ENCODE assay signal across 8 mouse cellular contexts in genomic region chr2:152669639-152670484, GRCm38 (mm10). TPM values are rescaled to one million over a fixed set of nuclear protein-coding genes. Genes with fewer than 3 reads are reported as not detected.
DNase-seq lines count a peak whose midpoint lies in the region; ATAC-seq lines count a peak whose summit lies in the region.

No protein-coding gene starts in this region.

- peak overlapping the region; percentile 82 for H3K27ac ChIP-seq in forebrain, embryonic 16.5 days (ENCODE audit: low read length)
- peak overlapping the region; percentile 91 for H3K27ac ChIP-seq in limb, embryonic 11.5 days (replicated peaks; ENCODE audit: low read depth, low read length)
- H3K27ac ChIP-seq in neural tube, embryonic 11.5 days (ENCODE audit: low read depth, low read length), result peak overlapping the region; percentile 94

- H3K4me3 ChIP-seq in forebrain, embryonic 16.5 days (replicated peaks; ENCODE audit: low read length), result peak overlapping the region; percentile 99
- H3K4me3 ChIP-seq in limb, embryonic 11.5 days (ENCODE audit: low read depth, low read length), result peak overlapping the region; percentile 100
- peak overlapping the region; percentile 98 for H3K4me3 ChIP-seq in neural tube, embryonic 11.5 days (ENCODE audit: low read depth, low read length)

- peak; percentile 71 for ATAC-seq in forebrain, embryonic 16.5 days
- ATAC-seq in limb, embryonic 11.5 days (ENCODE audit: insufficient number of reproducible peaks, low FRiP score, low TSS enrichment, low read depth), result peak; percentile 80
- peak; percentile 71 for ATAC-seq in neural tube, embryonic 11.5 days (ENCODE audit: insufficient read depth, low FRiP score, low TSS enrichment)

- peak overlapping the region; percentile 97 for H3K9ac ChIP-seq in forebrain, embryonic 16.5 days (replicated peaks; ENCODE audit: low read depth, low read length)
- H3K9ac ChIP-seq in limb, embryonic 11.5 days (ENCODE audit: low read length), result peak overlapping the region; percentile 98
- peak overlapping the region; percentile 98 for H3K9ac ChIP-seq in neural tube, embryonic 11.5 days (ENCODE audit: low read length)

- WGBS in forebrain, embryonic 16.5 days, result under 1% methylated on average over 46 of the region's 46 CpGs
- 1% methylated on average over 45 of the region's 46 CpGs for WGBS in limb, embryonic 11.5 days
- under 1% methylated on average over 46 of the region's 46 CpGs for WGBS in neural tube, embryonic 11.5 days

- peaks cover 5% of the 10 kb centered on the region for H3K36me3 ChIP-seq in forebrain, embryonic 16.5 days (ENCODE audit: control insufficient read depth, insufficient read depth)
- H3K36me3 ChIP-seq in limb, embryonic 11.5 days (ENCODE audit: control insufficient read depth, insufficient read depth, low read length), result no peaks in the 10 kb centered on the region
- H3K36me3 ChIP-seq in neural tube, embryonic 11.5 days (ENCODE audit: control insufficient read depth, insufficient read depth, low read length), result no peaks in the 10 kb centered on the region

- H3K4me1 ChIP-seq in forebrain, embryonic 16.5 days (replicated peaks; ENCODE audit: control insufficient read depth, insufficient read depth, low read length), result peaks cover 38% of the 10 kb centered on the region
- H3K4me1 ChIP-seq in limb, embryonic 11.5 days (ENCODE audit: control insufficient read depth, insufficient read depth, low read length), result peaks cover 19% of the 10 kb centered on the region
- peaks cover 12% of the 10 kb centered on the region; the same call in 1 of the 2 replicates for H3K4me1 ChIP-seq in neural tube, embryonic 11.5 days (ENCODE audit: control insufficient read depth, insufficient read depth, low read length)

- H3K27me3 ChIP-seq in forebrain, embryonic 16.5 days (replicated peaks; ENCODE audit: control insufficient read depth, insufficient read depth, low read length), result no peaks in the 10 kb centered on the region
- H3K27me3 ChIP-seq in limb, embryonic 11.5 days (ENCODE audit: control insufficient read depth, insufficient read depth, low read length), result no peaks in the 10 kb centered on the region
- no peaks in the 10 kb centered on the region for H3K27me3 ChIP-seq in neural tube, embryonic 11.5 days (ENCODE audit: control insufficient read depth, insufficient read depth, low read length)

- peak; percentile 64 for DNase-seq in cerebellum, adult 11-12 months
- DNase-seq in cerebellum, adult 11 months, result no peak
- DNase-seq in spleen, postnatal 10 days (ENCODE audit: low spot score in 2 of 2), result peak; percentile 29
- DNase-seq in spleen, adult 18-20 months, result no peak
- DNase-seq in limb, embryonic 11.5 days (ENCODE audit: low spot score), result peak; percentile 80
- peak; percentile 77 for DNase-seq in neural tube, embryonic 11.5 days (ENCODE audit: low spot score)
- DNase-seq in frontal cortex, postnatal 25 days (ENCODE audit: low spot score in 2 of 2), result no peak

- peak overlapping the region; percentile 94 for H3K4me2 ChIP-seq in forebrain, embryonic 16.5 days (ENCODE audit: low read length)
- peak overlapping the region; percentile 87 for H3K4me2 ChIP-seq in limb, embryonic 11.5 days (ENCODE audit: low read depth, severe bottlenecking)
- H3K4me2 ChIP-seq in neural tube, embryonic 11.5 days (ENCODE audit: low read depth), result peak overlapping the region; percentile 78

- no peaks in the 10 kb centered on the region for H3K9me3 ChIP-seq in forebrain, embryonic 16.5 days (ENCODE audit: control insufficient read depth, low read length)
- no peaks in the 10 kb centered on the region for H3K9me3 ChIP-seq in limb, embryonic 11.5 days (ENCODE audit: control insufficient read depth, low read length)
- H3K9me3 ChIP-seq in neural tube, embryonic 11.5 days (ENCODE audit: control insufficient read depth, low read length), result no peaks in the 10 kb centered on the region

RNA-seq across cellular contexts. Expression of gene H13, which starts 0.6 kb away (rescaled TPM):
- 173 and 174 TPM in 2 replicates for polyA plus RNA-seq in forebrain, embryonic 16.5 days (2015; fragmentation: Nextera tagmentation; extraction: Ambion mirVana)
- 123 and 126 TPM in 2 replicates for polyA plus RNA-seq in limb, embryonic 11.5 days (2014; fragmentation: Nextera tagmentation; extraction: Ambion mirVana)
- 123 TPM in 2 replicates for polyA plus RNA-seq in neural tube, embryonic 11.5 days (2014; fragmentation: Nextera tagmentation; extraction: Ambion mirVana)

RNA-seq across cellular contexts. Expression of gene Mcts2, which starts 17.0 kb away (rescaled TPM):
- polyA plus RNA-seq in forebrain, embryonic 16.5 days (2015; fragmentation: Nextera tagmentation; extraction: Ambion mirVana), result 29.3 and 32.8 TPM in 2 replicates
- polyA plus RNA-seq in limb, embryonic 11.5 days (2014; fragmentation: Nextera tagmentation; extraction: Ambion mirVana), result 37.1 and 38.5 TPM in 2 replicates
- 39.1 and 40.6 TPM in 2 replicates for polyA plus RNA-seq in neural tube, embryonic 11.5 days (2014; fragmentation: Nextera tagmentation; extraction: Ambion mirVana)

RNA-seq across cellular contexts. Expression of gene Rem1, which starts 43.1 kb away (rescaled TPM):
- 0.32 and 0.67 TPM in 2 replicates for polyA plus RNA-seq in forebrain, embryonic 16.5 days (2015; fragmentation: Nextera tagmentation; extraction: Ambion mirVana)
- polyA plus RNA-seq in limb, embryonic 11.5 days (2014; fragmentation: Nextera tagmentation; extraction: Ambion mirVana), result 0.69 and 0.88 TPM in 2 replicates
- polyA plus RNA-seq in neural tube, embryonic 11.5 days (2014; fragmentation: Nextera tagmentation; extraction: Ambion mirVana), result 0.58 TPM in 2 replicates

RNA-seq across cellular contexts. Expression of gene Defb25, which starts 47.0 kb away (rescaled TPM):
- polyA plus RNA-seq in forebrain, embryonic 16.5 days (2015; fragmentation: Nextera tagmentation; extraction: Ambion mirVana), result not detected in 2 replicates
- 0.89 TPM in 1 of 2 replicates, not detected in the other for polyA plus RNA-seq in limb, embryonic 11.5 days (2014; fragmentation: Nextera tagmentation; extraction: Ambion mirVana)
- polyA plus RNA-seq in neural tube, embryonic 11.5 days (2014; fragmentation: Nextera tagmentation; extraction: Ambion mirVana), result not detected in 2 replicates

Comparison
In these comparisons a context has a peak if more than half of its experiments do, and no peak if none do; other contexts are left out.
1. DNase-seq: peak in cerebellum, adult 11-12 months (single experiment), spleen, postnatal 10 days (2 of 2), limb, embryonic 11.5 days (single experiment) and neural tube, embryonic 11.5 days (single experiment); none in cerebellum, adult 11 months (single experiment), spleen, adult 18-20 months (0 of 2) and frontal cortex, postnatal 25 days (0 of 2).
2. Peak in every context shown above with its lines, with median percentiles within 50 percentile points of each other: ATAC-seq, H3K27ac ChIP-seq, H3K4me2 ChIP-seq, H3K4me3 ChIP-seq and H3K9ac ChIP-seq.